Mouse (Mus musculus) hindbrain, postnatal 0 days (tissue): ENCODE results near the gene Wdr20. TPM values are rescaled to one million over a fixed set of nuclear protein-coding genes. Genes with fewer than 3 reads are reported as not detected.

Source experiments
- ATAC-seq: fragments of 200-750 bp; cut with Nextera tagmentation; 2 replicates; pipeline ENCODE4 v1.8.0; 2017; ENCODE audit warnings: mild to moderate bottlenecking, moderate TSS enrichment, moderate library complexity
- DNase-seq: peaks from one replicate; pipeline ENCODE4 v3.0.0-alpha.2; 2015; ENCODE audit warnings: low spot score
- H3K27ac ChIP-seq: fragments of 300-500 bp; sonication (generic); 2 replicates; pipeline ENCODE4 v1.5.1; 2014; ENCODE audit warnings: mild to moderate bottlenecking
- H3K27me3 ChIP-seq: fragments of 300-500 bp; sonication (generic); 2 replicates; pipeline ENCODE4 v1.6.1; 2014; ENCODE audit warnings: low read length, mixed read lengths; ENCODE audit not compliant: insufficient read depth
- H3K36me3 ChIP-seq: fragments of 300-500 bp; sonication (generic); 2 replicates; pipeline ENCODE4 v1.6.1; 2014; ENCODE audit warnings: low read length, mixed read lengths; ENCODE audit not compliant: insufficient read depth
- H3K4me1 ChIP-seq: fragments of 300-500 bp; sonication (generic); 2 replicates; pipeline ENCODE4 v1.6.1; 2014; ENCODE audit warnings: antibody characterized with exemption, low read length, mixed read lengths; ENCODE audit not compliant: insufficient read depth
- H3K4me2 ChIP-seq: fragments of 300-500 bp; sonication (generic); 2 replicates; pipeline ENCODE4 v1.6.1; 2014; ENCODE audit warnings: low read depth, mild to moderate bottlenecking, low read length, moderate library complexity, mixed read lengths
- H3K4me3 ChIP-seq: fragments of 300-500 bp; sonication (generic); 2 replicates; pipeline ENCODE4 v1.5.1; 2014; ENCODE audit warnings: low read length
- H3K9ac ChIP-seq: fragments of 300-500 bp; sonication (generic); replicated peaks from 2 replicates; pipeline ENCODE4 v1.6.1; 2014; ENCODE audit warnings: mild to moderate bottlenecking, low read length, moderate library complexity, mixed read lengths
- H3K9me3 ChIP-seq: fragments of 300-500 bp; sonication (generic); 2 replicates; pipeline ENCODE4 v1.6.1; 2016; ENCODE audit warnings: low read length, mixed read lengths
- CTCF ChIP-seq: IDR thresholded peaks from 2 replicates; pipeline ENCODE4 v1.5.1; 2016; ENCODE audit warnings: antibody characterized with exemption, control low read depth, low read depth
- WGBS: fragments of 180-500 bp; shearing (Covaris S2); extraction: QIAGEN DNeasy Blood & Tissue Kit; methylation state at CpG from one replicate; pipeline ENCODE4 v1.1.7; 2014; 5-methylcytosine and 5-hydroxymethylcytosine counted together
- polyA plus RNA-seq: library from polyadenylated mRNA; unstranded; fragments of >200 nt; fragmentation: Nextera tagmentation; extraction: Ambion mirVana; gene quantifications from 2 replicates; pipeline ENCODE4 v1.2.1, GENCODE M21; 2015
- total RNA-seq: library from RNA; depleted of rRNA; stranded (reverse); fragments of >200 nt; gene quantifications from 2 replicates; pipeline ENCODE4 v1.2.3, GENCODE M21; 2014

Gene Wdr20
- total and polyA plus RNA-seq, 2 experiments from 2014 or later, result 17.1 to 28.8 TPM

DNA sequence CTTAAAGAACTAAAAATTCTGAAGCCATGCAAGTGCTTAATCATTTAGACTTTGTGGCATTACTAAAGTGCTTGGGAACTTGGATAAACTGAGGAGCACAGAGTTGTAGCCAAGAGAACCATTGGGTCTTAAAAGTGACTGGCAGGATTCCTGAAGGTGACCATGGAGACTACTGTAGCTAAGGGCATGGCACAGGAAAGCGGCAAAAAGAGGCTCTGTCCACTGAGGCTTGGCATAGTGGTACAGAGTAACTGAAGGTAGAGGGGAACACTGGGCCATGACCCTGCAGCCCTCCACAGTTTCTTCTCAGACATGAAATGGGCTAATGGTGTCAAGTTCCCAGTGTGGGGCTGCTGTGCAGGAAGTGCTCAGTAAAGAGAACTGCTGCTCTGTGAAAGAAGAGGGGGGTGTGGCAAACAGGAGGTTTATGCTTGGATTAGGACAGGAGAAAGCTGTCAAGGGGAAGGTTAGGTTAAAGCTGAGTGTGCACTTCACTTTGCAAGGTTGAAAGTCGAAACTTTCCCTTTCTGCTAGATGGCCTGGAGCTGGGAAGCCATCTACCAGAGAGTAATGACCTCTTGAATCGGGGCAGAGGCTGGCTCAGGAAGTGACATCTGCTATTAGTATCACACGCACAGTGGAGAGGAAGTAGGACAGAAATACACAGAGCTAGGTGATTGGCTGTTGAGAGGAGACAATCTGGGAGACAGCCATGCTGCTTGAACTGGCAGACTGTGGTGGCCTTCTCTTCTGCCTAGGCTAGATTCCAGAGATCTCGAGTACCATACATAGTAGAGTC, 38.1 kb downstream of the Wdr20 start:
- Histone ChIP-seq H3K9me3 (no peaks in the 10 kb centered on the region), H3K4me3 (no peak overlapping the region), H3K9ac (no peak overlapping the region), H3K36me3 (0 out of 2 replicates have a peak, but pooled peaks cover 5% of the 10 kb centered on the region), H3K4me2 (no peak overlapping the region), H3K27ac (no peak overlapping the region), H3K4me1 (peaks cover 10% of the 10 kb centered on the region), H3K27me3 (no peaks in the 10 kb centered on the region)
- no peak for TF ChIP-seq CTCF
- WGBS, result 68% methylated on average over 5 of the region's 5 CpGs
- DNase-seq (no peak), ATAC-seq (0 out of 2 replicates have a peak, but pooled peaks have one; percentile 21)

DNA sequence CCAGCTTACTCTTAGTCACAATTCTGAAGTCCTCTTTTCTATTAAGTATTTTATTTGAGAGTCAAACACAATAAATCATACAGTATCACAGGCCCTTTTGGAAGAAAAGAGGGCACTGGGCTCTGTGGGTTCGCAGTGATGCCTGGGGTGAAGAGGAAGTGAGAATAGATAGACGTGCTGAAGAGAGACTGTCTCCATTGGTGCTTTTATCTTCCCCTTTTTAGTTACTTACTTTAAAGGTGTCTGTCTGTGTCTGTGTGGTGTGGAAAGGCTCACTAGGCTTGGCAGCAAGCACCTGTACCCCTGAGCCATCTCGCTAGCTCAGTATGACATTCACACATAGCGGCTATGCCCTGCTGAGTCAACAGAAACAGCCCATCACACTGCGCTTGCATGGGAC, 40.1 kb downstream of the Wdr20 start:
- ATAC-seq (no peak), DNase-seq (no peak)
- Histone ChIP-seq H3K4me2 (no peak overlapping the region), H3K4me1 (peaks cover 10% of the 10 kb centered on the region), H3K9me3 (no peaks in the 10 kb centered on the region), H3K27me3 (no peaks in the 10 kb centered on the region), H3K36me3 (0 out of 2 replicates have a peak, but pooled peaks cover 5% of the 10 kb centered on the region), H3K4me3 (no peak overlapping the region), H3K9ac (no peak overlapping the region), H3K27ac (no peak overlapping the region)
- WGBS, result 73% methylated on average over 5 of the region's 5 CpGs
- no peak for TF ChIP-seq CTCF

DNA sequence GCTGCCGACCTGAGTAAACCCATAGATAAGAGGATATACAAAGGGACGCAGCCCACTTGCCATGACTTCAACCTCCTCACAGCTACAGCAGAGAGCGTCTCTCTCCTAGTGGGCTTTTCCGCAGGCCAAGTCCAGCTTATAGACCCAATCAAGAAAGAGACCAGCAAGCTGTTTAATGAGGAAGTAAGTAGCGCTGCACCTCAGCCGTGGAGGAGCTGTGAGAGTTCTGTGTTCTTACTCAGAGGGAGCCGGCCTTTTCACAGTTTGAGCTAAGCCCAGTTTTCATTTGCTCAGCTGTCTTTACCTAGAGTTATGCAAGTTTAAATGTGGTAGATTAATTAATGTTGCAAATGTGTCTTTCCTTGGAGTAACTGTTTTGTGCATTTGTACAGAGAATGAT, 41.6 kb downstream of the Wdr20 start:
- Histone ChIP-seq H3K27ac (no peak overlapping the region), H3K9me3 (no peaks in the 10 kb centered on the region), H3K4me1 (peaks cover 10% of the 10 kb centered on the region), H3K36me3 (peaks cover 5% of the 10 kb centered on the region; the same call in 1 of the 2 replicates), H3K9ac (no peak overlapping the region), H3K4me2 (no peak overlapping the region), H3K27me3 (no peaks in the 10 kb centered on the region), H3K4me3 (no peak overlapping the region)
- DNase-seq, result no peak
- TF ChIP-seq CTCF, result no peak
- ATAC-seq, result no peak
- 82% methylated on average over 7 of the region's 7 CpGs for WGBS

DNA sequence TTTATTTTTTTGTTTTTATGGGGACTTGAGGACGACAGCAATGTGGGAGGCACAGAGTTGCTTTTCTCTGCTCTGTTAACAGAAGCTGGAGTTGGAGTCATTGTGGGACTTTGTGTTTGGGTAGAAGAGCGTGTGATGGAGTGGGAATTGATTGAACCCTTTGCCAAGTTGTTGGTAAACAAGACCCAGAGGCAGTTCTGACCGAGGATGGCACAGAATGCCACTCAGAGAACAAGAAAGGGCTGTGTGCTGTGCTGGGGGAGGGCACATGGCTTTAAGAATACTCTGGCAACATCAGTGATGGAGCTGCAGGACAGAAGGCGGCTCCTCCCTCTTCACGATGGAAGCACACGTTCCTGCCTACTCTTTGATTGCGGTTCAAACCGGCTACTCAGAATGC, 43.4 kb downstream of the Wdr20 start:
- no peak overlapping the region for H3K9ac ChIP-seq
- no peaks in the 10 kb centered on the region for H3K27me3 ChIP-seq
- peak overlapping the region; percentile 56; the same call in 1 of the 2 replicates for H3K27ac ChIP-seq
- H3K36me3 ChIP-seq, result peaks cover 5% of the 10 kb centered on the region; the same call in 1 of the 2 replicates
- ATAC-seq (peak; percentile 97), DNase-seq (peak; percentile 76)
- H3K4me1 ChIP-seq, result peaks cover 5% of the 10 kb centered on the region; the same call in 1 of the 2 replicates
- no peak overlapping the region for H3K4me3 ChIP-seq
- no peaks in the 10 kb centered on the region for H3K9me3 ChIP-seq
- no peak for TF ChIP-seq CTCF
- 47% methylated on average over 8 of the region's 8 CpGs for WGBS
- no peak overlapping the region for H3K4me2 ChIP-seq

DNA sequence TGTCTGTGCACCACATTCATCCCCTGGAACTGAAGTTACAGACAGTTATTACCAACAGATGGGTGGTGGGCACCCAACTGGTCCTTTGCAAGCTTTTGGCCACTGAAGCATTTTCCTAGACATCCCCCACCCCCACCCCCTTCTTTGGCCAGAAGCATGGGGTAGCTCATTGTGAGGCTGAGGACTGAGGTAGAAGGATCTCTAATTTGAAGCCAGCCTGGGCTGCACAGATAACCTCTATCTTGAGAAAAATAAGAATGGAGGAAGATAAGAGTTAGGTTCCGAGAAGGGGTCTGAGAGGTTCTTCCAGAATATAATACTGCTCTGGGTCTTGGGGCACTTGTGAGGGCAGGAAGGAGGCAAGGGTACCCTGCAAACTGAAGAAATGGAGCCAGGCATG, 44.5 kb downstream of the Wdr20 start:
- Histone ChIP-seq H3K36me3 (peaks cover 5% of the 10 kb centered on the region; the same call in 1 of the 2 replicates), H3K4me2 (no peak overlapping the region), H3K27ac (no peak overlapping the region), H3K9me3 (no peaks in the 10 kb centered on the region), H3K4me3 (no peak overlapping the region), H3K9ac (no peak overlapping the region), H3K4me1 (peaks cover 2% of the 10 kb centered on the region; the same call in 1 of the 2 replicates), H3K27me3 (no peaks in the 10 kb centered on the region)
- DNase-seq (no peak), ATAC-seq (no peak)
- no peak for TF ChIP-seq CTCF
- WGBS, result 95% methylated on average over 1 of the region's 1 CpGs

DNA sequence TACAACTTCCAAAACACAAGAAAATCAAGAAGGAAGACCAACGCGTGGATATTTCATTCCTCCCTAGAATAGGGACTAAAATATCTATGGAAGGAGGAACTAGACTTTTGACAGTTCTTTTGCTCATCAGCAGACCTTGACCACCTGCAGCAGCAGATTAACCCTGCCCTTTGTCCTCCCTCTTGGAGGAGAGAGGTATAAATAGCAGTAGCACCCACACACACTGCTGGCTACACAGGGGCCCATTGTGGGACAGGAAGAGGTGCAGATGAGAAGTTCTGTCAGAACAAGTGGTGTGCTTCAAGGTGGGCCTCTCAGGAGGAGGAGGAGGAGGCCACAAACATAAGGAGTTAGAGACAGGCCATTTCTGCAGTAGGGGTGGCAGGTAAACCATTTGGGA, 46.5 kb downstream of the Wdr20 start:
- ATAC-seq (no peak), DNase-seq (no peak)
- H3K27me3 ChIP-seq, result no peaks in the 10 kb centered on the region
- no peak overlapping the region for H3K4me2 ChIP-seq
- no peak overlapping the region for H3K27ac ChIP-seq
- no peaks in the 10 kb centered on the region for H3K4me1 ChIP-seq
- TF ChIP-seq CTCF, result no peak
- no peak overlapping the region for H3K9ac ChIP-seq
- 89% methylated on average over 2 of the region's 2 CpGs for WGBS
- H3K9me3 ChIP-seq, result no peaks in the 10 kb centered on the region
- peaks cover 5% of the 10 kb centered on the region; the same call in 1 of the 2 replicates for H3K36me3 ChIP-seq
- no peak overlapping the region for H3K4me3 ChIP-seq

DNA sequence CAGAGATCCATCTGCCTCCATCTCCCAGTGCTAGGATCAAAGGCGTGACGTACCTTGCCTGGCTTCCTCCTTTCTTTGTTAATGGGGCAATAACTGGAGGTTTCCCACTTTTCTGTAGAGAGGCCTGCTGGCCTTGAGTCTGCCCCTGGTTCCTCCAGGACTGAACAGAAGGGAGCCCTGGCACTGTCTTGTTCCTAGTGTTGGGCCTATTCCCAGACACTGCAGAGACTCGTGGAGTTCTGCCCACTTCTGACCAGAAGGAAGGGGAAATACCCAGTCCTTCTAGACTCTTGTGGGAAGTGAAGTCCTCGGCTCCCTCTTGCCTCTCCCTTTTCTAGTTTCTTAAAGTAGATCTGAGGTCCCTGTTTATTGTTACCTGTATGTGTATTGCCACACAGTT, 48.5 kb downstream of the Wdr20 start:
- DNase-seq (peak; percentile 67), ATAC-seq (peak; percentile 73; the same call in 1 of the 2 replicates)
- Histone ChIP-seq H3K4me1 (no peaks in the 10 kb centered on the region), H3K9me3 (no peaks in the 10 kb centered on the region), H3K36me3 (no peaks in the 10 kb centered on the region; the same call in 1 of the 2 replicates), H3K27ac (0 out of 2 replicates have a peak overlapping the region, but pooled peaks have one; percentile 6), H3K4me2 (no peak overlapping the region), H3K9ac (no peak overlapping the region), H3K27me3 (no peaks in the 10 kb centered on the region), H3K4me3 (no peak overlapping the region)
- no peak for TF ChIP-seq CTCF
- WGBS, result 70% methylated on average over 4 of the region's 4 CpGs
